Mouse (Mus musculus) forebrain, embryonic 10.5 days (tissue): ENCODE results near the gene Fam8a1. TPM values are rescaled to one million over a fixed set of nuclear protein-coding genes. Genes with fewer than 3 reads are reported as not detected.
A peak's percentile ranks its signal among the peaks of the same experiment; 100 is the strongest.

Experiments used
- DNase-seq: peaks from one replicate; pipeline ENCODE4 v3.0.0-alpha.2; 2017; ENCODE audit warnings: low spot score; ENCODE audit errors: extremely low spot score
- H3K27ac ChIP-seq: fragments of 300-500 bp; sonication (generic); 2 replicates; pipeline ENCODE4 v1.5.1; 2016; ENCODE audit warnings: mild to moderate bottlenecking
- H3K27me3 ChIP-seq: fragments of 300-500 bp; sonication (generic); 2 replicates; pipeline ENCODE4 v1.6.1; 2016; ENCODE audit warnings: mild to moderate bottlenecking; ENCODE audit not compliant: poor library complexity, severe bottlenecking
- H3K36me3 ChIP-seq: fragments of 300-500 bp; sonication (generic); replicated peaks from 2 replicates; pipeline ENCODE4 v1.6.1; 2016; ENCODE audit warnings: mild to moderate bottlenecking, moderate library complexity
- H3K4me1 ChIP-seq: fragments of 300-500 bp; sonication (generic); 2 replicates; pipeline ENCODE4 v1.6.1; 2016
- H3K4me3 ChIP-seq: fragments of 300-500 bp; sonication (generic); 2 replicates; pipeline ENCODE4 v1.5.1; 2016; ENCODE audit warnings: mild to moderate bottlenecking, moderate library complexity
- H3K9me3 ChIP-seq: fragments of 300-500 bp; sonication (generic); 2 replicates; pipeline ENCODE4 v1.6.1; 2016; ENCODE audit warnings: mild to moderate bottlenecking, moderate library complexity
- WGBS: fragments of 180-500 bp; shearing (Covaris S2); methylation state at CpG from one replicate; pipeline ENCODE4 v1.1.7; 2016; 5-methylcytosine and 5-hydroxymethylcytosine counted together
- polyA plus RNA-seq: library from polyadenylated mRNA; unstranded; fragments of >200 nt; fragmentation: Nextera tagmentation; extraction: Ambion mirVana; gene quantifications from 2 replicates; pipeline ENCODE4 v1.2.1, GENCODE M21; 2016

Gene Fam8a1
- polyA plus RNA-seq, 1 experiment from 2014 or later = 6.7 TPM

DNA sequence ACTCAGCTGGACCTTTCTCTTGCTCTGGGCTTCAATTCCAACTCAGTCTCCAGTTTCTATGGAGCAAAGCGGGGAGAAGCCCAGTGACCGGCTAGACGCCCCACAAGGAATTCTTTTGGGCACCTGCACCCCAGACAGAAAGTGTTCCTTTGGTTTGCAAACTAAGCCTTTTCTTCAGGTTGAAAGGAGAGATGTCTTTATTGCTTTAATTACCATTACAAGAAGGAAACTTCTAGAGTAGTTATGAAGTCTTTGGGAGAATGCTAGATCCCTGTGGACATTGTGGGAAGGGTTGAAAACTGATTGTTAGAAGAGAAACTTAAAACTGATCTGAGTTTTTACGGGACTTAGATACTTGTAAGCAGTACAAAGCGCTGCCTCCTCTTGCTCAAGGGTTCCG, 23.8 kb upstream of the Fam8a1 start:
- Histone ChIP-seq H3K36me3 (peaks cover 5% of the 10 kb centered on the region; the same call in 1 of the 2 replicates), H3K27ac (no peak overlapping the region), H3K4me1 (no peaks in the 10 kb centered on the region), H3K9me3 (peaks cover 9% of the 10 kb centered on the region), H3K4me3 (no peak overlapping the region), H3K27me3 (no peaks in the 10 kb centered on the region)
- DNase-seq = no peak
- WGBS = 80% methylated on average over 6 of the region's 6 CpGs

DNA sequence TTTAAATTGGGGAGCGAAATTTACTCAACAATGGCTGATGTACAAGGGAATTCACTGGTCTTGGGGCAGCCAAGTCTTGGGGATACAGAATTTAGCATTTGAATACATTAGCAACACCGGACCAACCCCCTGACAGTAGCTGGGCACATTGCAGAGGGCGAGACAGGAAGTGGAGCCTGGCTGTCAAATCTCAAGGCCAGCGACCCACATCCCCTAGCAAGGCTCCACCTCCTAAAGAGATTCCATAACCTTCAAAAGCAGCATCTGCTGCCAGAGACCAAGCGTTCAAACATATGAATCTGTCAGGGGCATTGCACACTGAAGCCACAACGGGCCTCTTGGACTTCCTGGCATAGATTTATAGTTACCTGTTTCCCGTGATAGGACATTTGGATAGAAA, 17.5 kb upstream of the Fam8a1 start:
- no peaks in the 10 kb centered on the region for H3K27me3 ChIP-seq
- H3K4me1 ChIP-seq = peaks cover 5% of the 10 kb centered on the region
- no peaks in the 10 kb centered on the region for H3K9me3 ChIP-seq
- 89% methylated on average over 7 of the region's 7 CpGs for WGBS
- DNase-seq = no peak
- no peak overlapping the region for H3K4me3 ChIP-seq
- H3K36me3 ChIP-seq = no peaks in the 10 kb centered on the region
- no peak overlapping the region for H3K27ac ChIP-seq

DNA sequence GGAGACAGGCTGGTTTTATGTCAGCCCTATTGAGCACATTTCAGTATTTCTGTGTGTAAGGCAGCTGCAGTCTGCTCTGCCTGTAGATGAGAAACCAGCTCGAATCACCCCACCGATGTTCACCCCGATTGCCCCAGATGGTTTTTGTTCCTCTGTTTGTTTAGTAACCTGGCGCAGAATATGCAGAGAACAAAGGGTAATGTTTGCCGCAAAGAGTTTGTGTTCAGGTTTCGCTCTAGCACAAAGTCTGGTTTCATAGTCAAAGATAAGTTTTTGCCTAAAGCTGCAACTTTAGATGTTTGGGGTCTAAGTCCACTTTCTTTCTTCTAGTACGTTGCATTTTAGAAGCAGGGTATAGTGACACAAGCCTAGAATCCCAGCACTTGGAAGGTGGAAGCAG, 16.7 kb upstream of the Fam8a1 start:
- no peaks in the 10 kb centered on the region for H3K27me3 ChIP-seq
- H3K36me3 ChIP-seq = no peaks in the 10 kb centered on the region
- no peak for DNase-seq
- H3K4me1 ChIP-seq = peaks cover 5% of the 10 kb centered on the region
- 90% methylated on average over 7 of the region's 7 CpGs for WGBS
- H3K27ac ChIP-seq = no peak overlapping the region
- H3K4me3 ChIP-seq = no peak overlapping the region
- H3K9me3 ChIP-seq = no peaks in the 10 kb centered on the region

DNA sequence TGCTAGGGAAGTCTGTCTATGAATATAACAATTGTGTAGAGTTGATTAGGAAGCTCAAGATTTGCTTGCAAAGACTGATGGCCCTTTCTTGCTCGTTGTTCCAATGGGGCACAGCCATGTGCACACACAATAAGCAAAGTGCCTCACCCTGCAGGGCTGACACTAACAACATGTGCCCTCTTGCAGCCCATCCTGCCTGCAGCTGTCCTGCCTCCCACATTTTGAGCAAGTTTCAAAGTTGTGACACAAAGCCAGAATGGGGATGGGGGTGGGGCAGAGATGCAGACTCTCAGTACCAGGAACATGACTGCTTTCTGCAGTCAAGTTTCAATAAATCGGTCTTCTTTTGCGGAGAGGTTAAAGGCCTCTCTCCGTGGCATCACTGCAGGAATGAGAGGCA, 15.7 kb upstream of the Fam8a1 start:
- DNase-seq = no peak
- H3K9me3 ChIP-seq = no peaks in the 10 kb centered on the region
- no peak overlapping the region for H3K27ac ChIP-seq
- no peaks in the 10 kb centered on the region for H3K36me3 ChIP-seq
- H3K4me1 ChIP-seq = peaks cover 5% of the 10 kb centered on the region
- H3K4me3 ChIP-seq = no peak overlapping the region
- WGBS = 86% methylated on average over 4 of the region's 4 CpGs
- no peaks in the 10 kb centered on the region for H3K27me3 ChIP-seq

DNA sequence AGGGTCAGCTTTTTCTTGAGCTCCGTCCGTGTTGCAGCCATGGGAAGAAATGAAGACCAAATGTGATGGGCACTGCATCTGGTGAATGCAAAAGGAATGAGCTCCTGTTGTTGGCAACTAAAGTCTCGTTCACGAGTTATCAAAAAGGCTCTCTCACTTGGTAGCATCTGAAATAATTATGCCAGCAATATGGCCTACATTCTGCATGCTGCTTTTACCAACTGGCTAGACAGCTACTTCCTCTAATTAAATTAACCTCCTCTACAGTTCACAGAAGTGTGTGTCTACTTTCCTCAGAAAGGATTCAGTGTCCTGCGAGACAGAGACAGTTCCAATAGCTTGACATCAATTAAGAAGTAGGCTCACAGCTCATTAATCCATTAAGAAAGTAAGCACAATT, 14.8 kb upstream of the Fam8a1 start:
- H3K9me3 ChIP-seq = no peaks in the 10 kb centered on the region
- H3K27ac ChIP-seq = no peak overlapping the region
- peaks cover 5% of the 10 kb centered on the region for H3K4me1 ChIP-seq
- no peaks in the 10 kb centered on the region for H3K27me3 ChIP-seq
- 75% methylated on average over 5 of the region's 5 CpGs for WGBS
- no peak for DNase-seq
- no peaks in the 10 kb centered on the region for H3K36me3 ChIP-seq
- H3K4me3 ChIP-seq = no peak overlapping the region

DNA sequence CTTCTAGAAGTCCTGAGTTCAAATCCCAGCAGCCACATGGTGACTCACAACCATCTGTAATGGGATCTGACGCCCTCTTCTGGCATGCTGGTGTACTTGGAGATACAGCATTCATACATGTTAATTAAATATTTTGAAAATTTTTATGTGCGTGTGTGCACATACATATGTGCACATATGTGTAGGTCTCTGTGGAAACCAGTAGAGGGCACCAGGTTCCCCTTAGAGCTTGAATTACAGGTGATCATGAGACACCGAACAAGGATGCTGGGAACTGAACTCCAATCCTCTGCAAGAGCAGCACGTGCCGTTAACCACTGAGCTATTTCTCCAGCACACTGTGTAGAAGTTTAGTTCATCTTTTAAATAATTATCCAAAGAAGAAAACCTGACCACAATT, 10.1 kb upstream of the Fam8a1 start:
- Histone ChIP-seq H3K4me1 (no peaks in the 10 kb centered on the region), H3K27ac (no peak overlapping the region), H3K9me3 (no peaks in the 10 kb centered on the region), H3K4me3 (no peak overlapping the region), H3K36me3 (no peaks in the 10 kb centered on the region), H3K27me3 (no peaks in the 10 kb centered on the region)
- DNase-seq = no peak
- 89% methylated on average over 5 of the region's 5 CpGs for WGBS

DNA sequence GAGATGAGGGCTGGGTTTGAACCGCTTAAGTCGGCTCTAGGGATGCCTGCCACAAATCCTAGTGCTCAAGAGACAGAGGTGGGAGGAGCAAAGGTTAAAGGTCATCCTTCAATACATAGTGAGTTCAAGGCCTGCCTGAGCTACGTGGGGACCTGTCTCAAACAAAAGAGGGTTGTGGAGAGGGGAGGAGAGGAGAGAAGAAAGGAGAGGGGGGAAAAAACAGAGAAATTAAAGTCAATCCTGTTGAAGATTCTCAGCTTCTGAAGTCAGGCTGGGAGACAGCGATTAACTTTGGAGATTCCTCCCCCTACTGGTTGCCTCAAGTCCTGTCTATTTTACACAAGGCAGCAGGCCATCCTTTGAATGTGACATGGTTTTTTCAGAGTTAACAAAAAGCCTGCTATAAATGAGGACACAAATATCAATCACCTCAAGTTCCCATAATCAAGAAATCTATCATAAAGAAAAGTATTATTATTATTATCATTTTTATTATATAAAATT, 5.8 kb upstream of the Fam8a1 start:
- Histone ChIP-seq H3K36me3 (no peaks in the 10 kb centered on the region), H3K27ac (no peak overlapping the region), H3K27me3 (no peaks in the 10 kb centered on the region), H3K9me3 (no peaks in the 10 kb centered on the region), H3K4me3 (no peak overlapping the region), H3K4me1 (peaks cover 1% of the 10 kb centered on the region)
- no peak for DNase-seq
- WGBS = 40% methylated on average over 4 of the region's 4 CpGs

DNA sequence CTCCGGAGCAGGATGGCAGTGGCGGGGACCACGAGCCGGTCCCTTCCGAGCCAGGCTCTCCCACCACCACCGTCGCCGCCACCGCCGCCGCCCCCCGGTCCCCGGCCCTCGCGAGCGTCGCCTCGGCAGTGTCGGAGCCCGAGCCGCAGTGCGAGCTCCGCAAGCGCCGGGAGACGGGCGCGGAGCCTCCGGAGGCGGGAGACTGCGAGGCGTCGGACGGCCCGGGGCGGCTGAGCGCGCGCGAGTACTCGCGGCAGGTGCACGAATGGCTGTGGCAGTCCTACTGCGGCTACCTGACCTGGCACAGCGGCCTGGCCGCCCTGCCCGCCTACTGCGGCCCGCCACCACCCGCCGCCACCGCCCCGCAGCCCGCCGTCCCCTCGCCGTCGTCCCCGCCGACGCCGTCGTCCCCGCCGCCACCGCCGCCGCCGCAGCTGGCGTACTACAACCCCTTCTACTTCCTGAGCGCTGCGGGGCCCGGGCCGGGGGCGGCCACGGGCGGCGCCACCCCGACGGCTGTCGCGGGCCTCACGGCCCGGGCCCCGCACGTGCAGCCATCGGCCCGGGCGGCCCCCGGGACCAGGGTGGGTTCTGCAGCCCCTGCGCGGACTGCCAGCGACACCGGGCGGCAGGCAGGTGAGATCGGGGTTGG, 424 bp downstream of the Fam8a1 start:
- DNase-seq = peak; percentile 32
- Histone ChIP-seq H3K27ac (peak overlapping the region; percentile 91), H3K4me1 (peaks cover 20% of the 10 kb centered on the region), H3K9me3 (no peaks in the 10 kb centered on the region), H3K27me3 (no peaks in the 10 kb centered on the region), H3K36me3 (peaks cover 35% of the 10 kb centered on the region), H3K4me3 (peak overlapping the region; percentile 92)
- WGBS = under 1% methylated on average over 91 of the region's 96 CpGs

DNA sequence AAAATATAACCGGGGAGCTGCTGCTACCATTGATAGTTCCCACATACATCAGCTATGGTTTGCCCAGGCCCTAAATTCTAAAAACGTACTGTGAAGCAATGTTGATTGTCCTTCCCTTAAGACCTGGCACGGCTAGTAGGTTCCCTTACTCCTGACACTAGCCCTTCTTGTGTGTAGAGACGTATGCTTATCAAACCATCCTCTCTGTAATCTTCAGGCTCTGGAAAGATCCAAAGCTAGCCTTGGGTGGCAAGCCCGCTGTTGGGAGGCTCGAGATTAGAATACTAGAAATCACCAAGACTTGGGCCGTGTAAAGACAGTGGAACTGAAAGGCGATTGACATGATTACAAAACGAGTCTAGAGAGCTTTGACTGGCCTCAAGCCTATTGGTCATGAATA, 1.2 kb downstream of the Fam8a1 start:
- Histone ChIP-seq H3K9me3 (no peaks in the 10 kb centered on the region), H3K4me1 (peaks cover 20% of the 10 kb centered on the region), H3K4me3 (peak overlapping the region; percentile 92), H3K27me3 (no peaks in the 10 kb centered on the region), H3K27ac (0 out of 2 replicates have a peak overlapping the region, but pooled peaks have one; percentile 91), H3K36me3 (peaks cover 42% of the 10 kb centered on the region)
- DNase-seq = no peak
- WGBS = 73% methylated on average over 9 of the region's 9 CpGs

DNA sequence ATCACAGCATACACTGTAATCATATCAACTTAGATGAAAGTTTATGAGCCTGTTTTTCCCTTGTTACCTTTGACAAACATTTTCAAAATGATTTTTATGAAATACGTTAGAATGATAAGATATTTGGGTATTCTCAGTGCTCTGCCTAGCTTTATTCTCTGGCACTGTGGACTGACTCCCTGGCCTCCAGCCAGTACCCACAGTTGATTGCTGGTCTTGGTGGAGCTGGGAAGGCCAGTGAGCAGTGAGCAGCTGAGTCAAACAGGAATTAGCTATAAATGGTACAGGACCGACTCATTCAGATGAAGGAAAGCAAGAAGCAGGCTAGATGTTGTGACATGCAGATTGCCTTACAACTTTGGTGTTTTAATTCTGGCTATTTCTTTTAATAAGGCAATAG, 5.3 kb downstream of the Fam8a1 start:
- no peak overlapping the region for H3K27ac ChIP-seq
- H3K9me3 ChIP-seq = no peaks in the 10 kb centered on the region
- 89% methylated on average over 2 of the region's 2 CpGs for WGBS
- no peaks in the 10 kb centered on the region for H3K27me3 ChIP-seq
- peaks cover 13% of the 10 kb centered on the region for H3K4me1 ChIP-seq
- H3K4me3 ChIP-seq = no peak overlapping the region
- peaks cover 77% of the 10 kb centered on the region for H3K36me3 ChIP-seq
- no peak for DNase-seq

DNA sequence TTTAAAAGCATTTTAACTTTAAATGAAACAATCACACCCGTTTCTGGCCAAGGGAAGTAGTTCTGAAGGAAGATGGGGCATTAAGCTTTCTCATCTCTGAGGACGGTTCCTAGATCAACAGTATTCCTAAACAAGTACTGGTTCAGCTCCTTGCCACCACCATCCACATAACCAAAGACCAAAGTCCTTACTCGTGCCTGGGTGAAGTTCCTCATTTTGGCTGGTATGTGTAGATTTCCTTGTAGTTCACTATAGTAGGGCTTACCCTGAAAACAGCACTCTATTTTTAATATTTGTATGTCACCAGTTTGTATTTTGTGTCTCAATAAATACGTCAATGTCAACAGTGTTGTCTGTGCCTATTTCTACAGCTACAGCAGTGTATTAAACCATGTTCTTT, 8.4 kb downstream of the Fam8a1 start:
- H3K4me3 ChIP-seq = no peak overlapping the region
- no peaks in the 10 kb centered on the region for H3K27me3 ChIP-seq
- WGBS = 86% methylated on average over 4 of the region's 4 CpGs
- H3K4me1 ChIP-seq = no peaks in the 10 kb centered on the region
- H3K9me3 ChIP-seq = no peaks in the 10 kb centered on the region
- H3K36me3 ChIP-seq = peaks cover 85% of the 10 kb centered on the region
- DNase-seq = no peak
- no peak overlapping the region for H3K27ac ChIP-seq

DNA sequence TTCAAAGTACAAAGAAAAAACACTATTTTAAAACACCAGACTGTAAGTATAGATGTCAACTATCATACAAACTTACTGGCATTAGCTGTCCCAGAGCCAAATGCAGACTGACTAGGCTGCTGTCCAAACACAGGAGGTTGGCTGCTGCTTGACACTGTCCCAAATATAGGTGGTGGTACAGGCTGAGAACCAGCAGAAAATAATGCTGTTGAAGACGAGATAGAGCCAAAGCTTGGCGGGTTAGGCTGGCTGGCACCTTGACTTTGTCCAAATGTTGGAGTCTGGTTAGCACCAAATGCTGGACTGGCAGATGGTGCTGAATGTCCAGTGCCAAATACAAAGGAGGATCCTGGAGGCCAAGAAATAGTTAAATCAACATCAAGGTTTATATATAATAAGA, 13.6 kb downstream of the Fam8a1 start:
- no peaks in the 10 kb centered on the region for H3K27me3 ChIP-seq
- 90% methylated on average over 2 of the region's 2 CpGs for WGBS
- H3K36me3 ChIP-seq = peaks cover 94% of the 10 kb centered on the region
- H3K27ac ChIP-seq = no peak overlapping the region
- no peak overlapping the region for H3K4me3 ChIP-seq
- H3K4me1 ChIP-seq = no peaks in the 10 kb centered on the region
- no peaks in the 10 kb centered on the region for H3K9me3 ChIP-seq
- DNase-seq = no peak

DNA sequence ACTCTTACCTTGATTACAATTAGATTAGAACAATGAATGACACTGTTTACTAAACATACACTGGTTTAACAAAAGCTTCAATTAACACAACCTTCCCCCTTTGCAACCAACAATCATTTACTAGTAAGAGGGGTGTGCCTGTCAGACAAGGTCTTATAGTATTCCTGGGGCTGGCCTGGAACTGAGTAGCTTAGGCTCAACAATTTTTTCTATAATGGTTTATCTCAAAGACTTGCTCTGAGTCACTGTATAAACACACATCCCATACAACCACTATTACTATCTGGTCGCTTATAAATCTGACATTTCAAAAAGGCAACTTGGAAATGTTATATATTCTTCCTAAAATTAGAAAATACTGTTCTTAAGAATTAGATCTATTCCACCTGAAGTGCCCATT, 14.0 kb downstream of the Fam8a1 start:
- no peak overlapping the region for H3K27ac ChIP-seq
- peaks cover 94% of the 10 kb centered on the region for H3K36me3 ChIP-seq
- H3K4me1 ChIP-seq = no peaks in the 10 kb centered on the region
- no peaks in the 10 kb centered on the region for H3K27me3 ChIP-seq
- no peaks in the 10 kb centered on the region for H3K9me3 ChIP-seq
- WGBS = 88% methylated on average over 1 of the region's 1 CpGs
- DNase-seq = no peak
- no peak overlapping the region for H3K4me3 ChIP-seq
